Mouse (Mus musculus) lung, postnatal 4 days (tissue): ENCODE measurements around the gene Chmp6.

Experiments used
- DNase-seq, 2 experiments: peaks; one replicate each; pipeline ENCODE4 v3.0.0; 2021

Gene Chmp6

DNA sequence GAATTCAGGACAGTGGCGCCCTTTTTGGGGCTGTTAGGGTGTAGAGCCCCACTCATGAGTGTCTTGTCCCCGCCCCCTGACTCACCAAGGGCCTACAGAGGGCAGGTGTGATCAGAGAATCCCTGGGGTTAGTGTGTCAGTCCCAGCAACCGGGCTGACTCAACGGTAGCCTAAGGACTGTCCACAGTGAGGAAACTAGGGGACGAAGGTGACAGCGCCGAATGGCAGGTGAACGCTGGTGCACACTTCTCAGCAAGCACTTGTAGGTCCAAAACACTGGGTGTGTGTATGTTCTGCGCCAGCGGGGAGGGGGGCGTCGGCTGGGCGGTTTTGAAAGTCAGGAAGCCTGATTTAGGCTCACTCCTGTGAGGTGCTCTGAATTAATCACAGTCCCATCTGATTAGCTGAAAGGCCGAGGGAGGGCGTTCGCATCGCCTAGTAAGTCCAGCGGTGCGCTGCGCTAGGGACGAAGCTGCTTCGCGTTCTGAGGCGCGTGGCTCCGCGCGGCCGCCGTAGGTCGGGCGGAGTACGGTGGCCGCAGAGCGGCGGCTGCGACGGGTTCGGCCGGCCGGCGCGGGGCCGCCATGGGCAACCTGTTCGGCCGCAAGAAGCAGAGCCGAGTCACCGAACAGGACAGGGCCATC, at the start of gene Chmp6:
Gene Chmp6 (plus strand): TSS at position 151 of the 644 bp plus-strand sequence.
- peak; percentile 93 to 95 for DNase-seq

DNA sequence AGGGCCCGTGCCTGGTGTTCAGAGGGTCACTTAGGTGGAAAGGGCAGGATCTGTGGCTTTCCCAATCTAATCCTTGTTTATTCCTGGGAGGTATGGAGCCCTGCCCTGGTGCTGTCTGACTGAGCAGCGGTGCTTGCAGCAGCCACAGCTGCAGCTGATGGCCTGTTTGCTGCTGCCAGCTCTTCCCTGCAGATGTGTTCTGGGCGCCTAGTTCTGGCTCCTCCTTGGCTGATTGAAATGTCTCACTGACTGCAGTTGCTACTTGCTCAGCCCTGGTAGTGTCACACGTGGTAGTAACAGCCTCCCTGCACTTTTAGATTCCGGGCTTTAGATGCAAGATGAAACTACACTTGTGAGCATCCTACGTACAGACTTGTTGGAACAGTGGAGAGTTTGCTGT, 46.4 kb upstream of the Chmp6 start:
- no peak for DNase-seq

DNA sequence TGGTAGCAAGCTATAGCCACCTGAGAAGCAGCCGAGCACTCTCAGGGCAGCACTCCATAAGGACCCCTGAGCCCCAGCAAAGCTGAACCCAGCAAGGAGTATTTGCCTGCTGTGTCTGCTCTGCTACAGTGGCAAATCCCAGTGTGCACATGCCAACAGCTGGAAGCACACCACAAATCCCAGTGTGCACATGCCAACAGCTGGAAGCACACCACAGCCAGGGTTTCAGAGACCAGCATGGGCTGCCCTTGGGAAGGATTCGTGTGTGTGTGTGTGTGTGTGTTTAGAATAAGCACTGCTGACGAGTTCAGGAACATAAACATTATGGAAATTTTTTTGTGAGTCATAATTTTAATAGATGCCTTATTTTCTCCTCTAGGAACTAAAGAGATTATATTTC, 45.1 kb upstream of the Chmp6 start:
- peak in 1 of 2 experiments; percentile 44 for DNase-seq

DNA sequence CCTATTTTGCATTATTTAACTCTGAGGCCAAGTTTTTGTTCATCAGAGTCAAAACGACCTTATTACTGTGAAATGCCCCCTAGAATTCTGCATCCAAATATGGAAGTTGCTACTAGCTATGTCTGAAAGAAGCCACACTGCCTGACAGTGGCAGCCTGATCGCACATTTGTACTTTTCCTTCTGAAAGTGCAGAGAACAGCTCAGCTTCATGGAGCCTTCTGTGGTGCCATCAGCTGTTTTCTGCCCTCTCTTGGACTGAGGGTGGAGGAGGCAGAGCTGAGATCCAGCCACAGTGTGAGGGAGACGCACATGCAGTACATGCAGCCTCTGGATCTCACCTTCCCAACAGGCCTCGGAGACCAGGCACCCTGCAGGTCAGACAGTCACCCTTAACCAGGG, 44.7 kb upstream of the Chmp6 start:
- DNase-seq = no peak

DNA sequence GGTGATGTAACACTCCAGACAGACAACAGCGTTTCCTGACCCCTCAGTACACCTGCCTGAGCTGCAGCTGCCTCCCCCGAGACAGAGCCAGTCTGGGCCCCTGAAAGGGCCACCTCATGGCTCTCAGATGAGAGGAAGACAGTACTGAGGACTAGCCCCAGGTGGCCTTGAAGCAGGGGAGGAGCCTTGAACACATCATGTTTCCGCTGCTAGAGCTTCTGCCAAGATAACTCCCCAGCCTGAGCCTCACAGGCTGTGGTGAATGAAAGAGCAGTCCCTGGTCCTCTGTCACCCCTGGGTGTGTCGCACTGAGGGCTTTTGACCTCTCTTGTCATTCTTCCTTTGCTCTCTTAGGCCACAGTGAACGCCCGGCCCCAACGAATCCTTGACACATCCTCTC, 42.1 kb upstream of the Chmp6 start:
- no peak for DNase-seq

DNA sequence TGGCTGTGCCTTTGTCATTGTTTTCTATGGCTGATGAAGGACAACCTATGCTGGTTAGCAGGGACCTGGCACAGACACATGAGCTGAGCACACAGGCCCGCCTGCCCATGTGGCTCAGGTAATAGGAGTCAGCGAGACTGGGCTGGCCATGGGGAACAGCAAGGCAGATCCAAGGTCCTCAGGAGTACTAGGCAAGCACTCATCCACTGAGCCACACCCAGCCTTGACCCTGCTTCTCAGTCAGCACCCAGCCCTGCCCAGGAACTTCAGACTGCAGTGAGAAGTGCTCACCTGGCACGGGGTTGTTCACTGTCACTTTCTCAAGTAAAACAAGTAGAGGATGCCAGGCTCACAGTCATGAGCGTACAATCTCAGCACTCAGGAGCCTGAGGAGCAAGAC, 39.6 kb upstream of the Chmp6 start:
- DNase-seq = no peak

DNA sequence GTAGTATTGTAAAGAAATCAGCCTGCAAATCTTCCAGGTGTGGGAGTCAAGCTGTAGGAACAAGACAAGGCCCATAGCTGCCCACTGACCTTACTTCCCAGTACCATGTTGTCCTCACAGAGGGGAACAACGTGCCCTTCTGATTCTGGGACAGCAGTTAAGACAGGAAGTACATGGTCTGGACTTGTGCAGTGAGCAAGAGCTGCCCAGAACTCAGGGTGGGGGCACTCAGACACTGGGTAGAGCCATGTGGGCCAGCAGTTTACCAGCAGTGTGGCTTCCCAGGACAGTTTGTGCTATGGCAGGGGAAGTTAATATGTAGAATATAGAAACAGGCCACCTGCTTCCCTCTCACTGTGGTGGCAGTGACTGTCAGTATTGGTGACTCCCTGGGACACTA, 38.4 kb upstream of the Chmp6 start:
- no peak for DNase-seq

DNA sequence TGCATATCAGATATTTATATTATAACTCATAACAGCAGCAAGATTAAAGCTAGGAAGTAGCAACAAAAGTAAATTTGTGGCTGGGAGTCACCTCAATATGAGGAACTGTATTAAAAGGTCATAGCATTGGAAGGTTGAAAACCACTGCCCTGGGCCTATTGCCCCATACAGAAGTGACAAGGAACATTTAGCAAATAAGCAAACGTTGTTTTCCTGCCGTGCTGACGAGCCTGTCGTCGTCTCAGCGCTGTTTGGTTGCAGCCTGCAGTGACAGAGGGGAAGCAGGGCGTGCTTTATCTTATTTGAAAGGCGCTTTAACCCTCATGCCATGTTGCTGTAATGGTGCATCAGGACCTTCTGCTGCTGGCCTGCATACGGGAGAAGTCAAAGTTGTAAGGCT, 37.6 kb upstream of the Chmp6 start:
- DNase-seq = peak in 1 of 2 experiments; percentile 19

DNA sequence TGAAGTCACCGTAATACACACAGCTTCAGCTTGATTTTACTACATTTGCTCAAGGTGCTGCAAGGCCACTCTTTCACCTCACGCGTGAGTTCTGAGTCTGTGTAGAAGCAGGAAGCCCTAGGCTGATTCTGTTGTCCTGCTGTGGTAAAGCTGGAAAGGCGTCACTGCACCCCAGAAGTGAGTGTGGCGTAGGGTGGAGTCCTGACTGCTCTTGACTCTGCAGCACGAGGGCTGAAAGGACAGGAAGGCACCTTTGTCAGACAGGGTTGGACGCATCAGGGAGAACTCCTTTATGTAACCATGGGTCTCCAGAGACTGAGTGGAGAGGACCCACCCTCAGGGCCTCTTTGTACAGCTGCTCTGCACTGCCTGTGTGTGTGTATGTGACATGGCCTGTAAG, 36.1 kb upstream of the Chmp6 start:
- DNase-seq = no peak

DNA sequence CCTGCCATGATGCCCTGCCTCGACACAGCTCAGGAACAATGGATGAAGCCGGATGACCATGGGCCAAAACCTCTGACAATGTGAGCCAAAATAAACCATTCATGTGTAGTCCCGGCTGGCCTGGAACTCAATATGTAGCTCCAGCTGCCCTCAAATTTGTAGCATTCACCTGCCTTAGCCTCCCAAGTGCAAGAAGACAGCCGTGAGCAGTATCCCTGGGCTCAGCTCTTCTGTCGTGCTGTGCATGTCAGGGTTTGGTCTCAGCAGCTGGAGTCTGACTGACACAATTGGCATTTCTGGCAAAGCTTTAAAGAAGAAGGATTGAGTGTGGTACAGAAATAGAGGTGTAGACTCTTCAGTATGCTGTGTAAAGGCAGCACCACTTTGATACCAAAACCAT, 33.7 kb upstream of the Chmp6 start:
- no peak for DNase-seq

DNA sequence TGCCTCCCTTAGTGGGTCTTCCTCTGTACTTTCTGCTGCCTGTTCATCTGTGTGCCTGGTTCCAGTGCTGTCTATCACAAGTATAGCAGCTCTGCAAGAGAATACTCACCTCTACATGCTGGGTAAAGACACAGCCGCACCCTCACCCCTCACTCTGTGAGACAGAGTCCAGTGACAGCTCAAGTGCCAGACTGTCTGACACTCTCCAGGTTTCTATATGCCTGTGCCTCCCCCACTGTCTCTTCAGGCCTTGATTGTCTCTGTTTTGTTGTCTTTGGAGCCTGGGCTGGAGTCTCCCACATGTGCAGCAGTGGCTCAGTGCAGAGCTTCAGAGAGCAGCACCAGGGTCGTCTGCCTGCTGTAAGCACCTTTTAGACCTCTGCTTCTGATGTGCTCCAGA, 29.6 kb upstream of the Chmp6 start:
- no peak for DNase-seq

DNA sequence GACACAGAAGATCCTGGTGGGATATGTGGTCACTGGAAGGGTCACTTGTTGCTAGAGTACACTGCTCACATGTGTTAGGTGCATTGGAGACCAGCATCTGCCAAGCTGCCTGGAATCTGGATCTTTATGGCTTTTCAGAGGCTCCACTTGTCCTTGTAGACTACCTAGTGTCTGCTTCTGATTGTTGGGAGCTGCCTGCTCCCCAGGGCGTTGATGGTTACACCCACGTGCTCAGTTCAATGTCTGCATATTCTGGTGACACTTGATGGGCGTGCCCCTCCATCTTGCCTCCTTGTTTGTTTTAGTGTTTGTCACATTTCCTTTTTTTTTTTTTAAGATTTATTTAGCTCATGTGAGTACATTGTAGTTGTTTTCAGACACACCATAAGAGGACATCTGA, 23.3 kb upstream of the Chmp6 start:
- DNase-seq = no peak

DNA sequence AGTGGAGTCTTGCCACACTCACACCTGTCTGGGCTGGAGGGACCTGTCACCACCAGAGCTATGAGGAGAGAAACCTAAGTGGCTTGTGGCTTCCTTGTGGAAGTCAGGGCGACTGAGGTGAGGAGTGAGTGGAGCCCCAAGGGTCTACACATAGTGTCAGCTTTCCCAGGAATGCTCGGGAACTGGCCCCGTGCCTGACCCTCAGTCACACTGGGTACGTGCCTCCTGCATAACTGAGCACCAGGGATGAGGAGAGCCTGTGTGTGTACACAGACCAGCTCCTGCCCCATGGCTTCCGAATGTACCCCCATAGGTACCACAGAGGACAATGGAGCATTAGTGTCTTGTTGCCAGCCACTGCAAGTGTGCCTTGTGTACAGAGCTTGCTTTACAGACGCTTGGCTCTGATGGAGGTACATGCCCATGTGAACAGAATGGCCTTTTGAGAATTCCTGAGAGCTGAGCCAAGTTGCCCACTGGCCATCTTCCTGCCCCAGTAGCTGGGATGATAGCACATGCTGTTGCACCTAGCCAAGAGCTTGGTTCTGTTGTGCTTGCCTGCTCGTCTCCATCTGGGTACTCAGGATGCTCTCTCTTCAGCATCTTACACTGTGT, 21.5 kb upstream of the Chmp6 start:
- no peak for DNase-seq

DNA sequence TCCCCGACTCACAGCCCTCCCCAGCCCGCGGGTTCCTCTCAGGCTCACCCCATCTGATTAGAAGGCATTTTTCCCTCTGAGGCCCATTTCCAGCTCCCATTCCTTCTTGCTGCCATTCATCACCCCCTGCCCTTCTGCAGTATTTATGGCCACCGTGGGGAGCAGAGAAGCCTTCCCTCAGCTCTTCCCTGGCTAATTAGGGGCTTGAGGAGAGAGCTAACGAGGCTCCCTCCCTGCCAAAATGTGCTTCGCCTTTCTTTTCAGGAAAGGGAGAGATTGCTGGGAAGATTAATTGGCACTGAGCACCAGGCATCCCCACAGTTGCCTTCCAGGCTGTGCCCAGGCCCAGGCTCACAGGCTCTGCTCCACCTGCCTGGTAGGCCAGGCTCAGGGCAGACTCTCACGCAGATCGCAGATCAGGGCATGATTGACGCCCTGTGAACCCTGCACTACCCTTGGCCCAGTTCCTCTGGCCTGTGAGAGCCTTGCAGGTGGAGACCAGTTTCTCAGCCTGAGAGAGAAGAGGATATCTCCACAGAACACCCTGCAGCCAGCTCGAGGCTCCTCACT, 19.5 kb upstream of the Chmp6 start:
- DNase-seq = no peak

DNA sequence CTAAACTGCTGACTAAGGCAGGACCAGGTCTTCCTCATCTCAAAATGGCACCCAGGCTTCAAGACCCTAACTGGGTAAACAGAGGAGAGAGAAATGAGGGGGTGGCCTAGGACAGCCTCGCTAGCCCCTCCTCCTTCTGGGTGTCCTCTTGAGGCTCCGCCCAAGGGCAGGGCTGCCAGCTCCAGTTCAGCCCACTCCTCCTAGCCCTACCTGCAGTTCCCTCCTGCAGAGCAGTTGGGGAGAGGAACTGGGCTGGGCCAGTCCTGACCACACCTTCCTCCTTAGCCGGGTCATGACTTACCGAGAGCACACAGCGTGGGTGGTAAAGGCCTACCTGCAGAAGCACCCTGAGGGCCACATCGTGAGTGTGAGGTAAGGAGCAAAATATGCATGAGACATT, 18.6 kb upstream of the Chmp6 start:
- DNase-seq = peak in 1 of 2 experiments; percentile 45

DNA sequence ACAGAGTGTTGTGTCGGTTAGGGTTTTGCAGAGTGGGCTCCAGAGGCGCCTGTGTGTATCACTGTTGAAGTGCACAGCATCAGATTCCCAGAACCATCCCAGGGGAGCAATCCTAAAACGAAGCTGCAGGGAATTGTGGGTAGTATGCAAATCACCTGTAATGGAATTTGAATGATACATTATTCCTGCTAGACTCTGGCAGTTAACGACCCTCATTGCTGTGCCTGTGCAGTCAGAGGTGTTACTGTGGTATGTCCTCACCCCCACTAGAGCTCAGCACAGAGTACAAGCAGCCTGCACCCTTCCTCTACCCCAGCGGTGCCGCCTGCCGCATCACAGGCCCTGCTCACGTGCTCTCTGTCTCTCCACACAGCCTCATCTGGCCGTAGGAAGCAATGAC, 16.2 kb upstream of the Chmp6 start:
- no peak for DNase-seq

DNA sequence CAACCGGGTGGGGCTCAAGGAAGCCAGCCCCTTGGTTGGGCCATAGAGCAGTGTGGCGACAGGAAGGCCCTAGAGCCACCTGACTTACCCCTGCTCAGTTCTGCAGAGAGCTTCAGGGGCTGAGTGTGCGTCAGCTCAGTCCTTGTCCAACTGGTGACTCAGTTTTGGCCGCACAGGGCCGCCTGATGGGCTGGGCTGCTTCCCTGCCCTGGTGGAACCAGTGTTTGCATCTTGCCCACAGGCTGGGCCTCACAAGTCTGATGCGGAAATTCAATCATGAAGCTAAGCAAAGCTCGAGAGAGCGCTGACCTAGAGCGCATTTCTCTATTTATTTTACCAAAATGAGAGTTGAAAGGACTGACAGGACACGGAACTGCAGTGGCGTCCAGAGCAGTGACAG, 14.3 kb upstream of the Chmp6 start:
- DNase-seq = no peak

DNA sequence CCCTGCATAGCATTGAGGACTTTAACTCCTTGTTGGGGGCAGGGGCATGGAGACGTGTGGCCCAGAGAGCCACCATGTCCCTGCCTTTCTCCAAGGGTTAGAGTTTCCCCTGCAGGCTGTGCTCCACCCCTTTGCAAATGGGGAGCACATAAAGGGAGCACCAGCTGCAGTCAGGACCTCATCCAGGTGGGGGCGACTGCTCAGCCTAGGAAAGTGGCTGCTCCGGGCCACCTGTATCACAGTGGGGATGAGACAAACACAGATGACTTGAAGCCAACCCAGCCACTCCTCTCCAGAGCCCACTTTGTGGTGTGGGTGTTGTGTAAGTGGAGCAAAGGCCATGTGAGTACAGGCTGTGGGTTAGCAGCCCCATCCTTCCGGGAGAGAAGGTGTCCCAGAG, 12.1 kb upstream of the Chmp6 start:
- no peak for DNase-seq

DNA sequence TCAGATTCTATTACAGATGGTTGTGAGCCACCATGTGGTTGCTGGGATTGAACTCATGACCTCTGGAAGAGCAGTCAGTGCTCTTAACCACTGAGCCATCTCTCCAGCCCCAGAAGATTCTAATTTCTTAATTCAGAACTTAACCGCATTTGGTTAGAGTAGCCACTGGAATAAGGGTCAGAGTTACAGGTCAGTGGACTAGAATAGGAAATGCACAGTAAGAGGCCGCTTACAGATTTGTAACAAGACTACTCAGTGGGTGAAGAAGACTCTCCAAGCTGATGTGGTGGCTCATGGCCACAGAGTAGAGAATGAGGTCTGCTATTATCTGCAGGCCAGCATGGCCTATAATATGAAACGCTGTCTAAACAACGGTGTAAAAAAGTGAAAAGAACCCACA, 10.3 kb upstream of the Chmp6 start:
- DNase-seq = no peak

DNA sequence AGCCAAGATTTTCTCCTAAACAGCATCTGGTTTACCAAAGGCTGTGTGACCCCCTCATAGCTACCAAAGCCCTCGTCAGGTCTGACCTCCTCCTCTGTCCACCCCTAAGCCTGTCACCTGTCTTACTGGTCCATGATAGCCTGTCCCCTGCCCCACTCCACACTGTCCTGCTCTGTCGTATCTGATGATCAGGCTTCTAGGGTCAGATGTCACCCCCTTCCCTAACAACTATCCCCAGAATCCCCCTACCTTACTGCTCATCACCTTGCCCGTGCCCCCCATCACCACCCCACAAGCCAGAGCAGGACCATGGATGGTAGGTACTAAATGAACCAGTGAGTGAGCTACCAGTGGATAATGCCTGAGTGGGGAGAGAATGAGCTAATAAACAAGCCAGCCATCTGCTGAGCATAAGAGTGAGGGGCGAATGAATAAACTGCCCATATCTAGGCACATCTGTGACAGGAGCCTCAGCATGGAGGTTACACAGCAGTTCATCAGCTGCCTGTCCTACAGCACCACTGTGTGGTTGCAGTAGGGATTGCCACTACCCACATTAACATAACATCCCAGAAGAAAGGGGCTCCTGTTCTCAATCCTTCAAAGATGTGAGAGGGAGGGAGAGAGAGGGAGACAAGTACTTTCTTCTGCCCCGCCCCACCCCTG, 8.5 kb upstream of the Chmp6 start:
- peak in 1 of 2 experiments; percentile 77 for DNase-seq

DNA sequence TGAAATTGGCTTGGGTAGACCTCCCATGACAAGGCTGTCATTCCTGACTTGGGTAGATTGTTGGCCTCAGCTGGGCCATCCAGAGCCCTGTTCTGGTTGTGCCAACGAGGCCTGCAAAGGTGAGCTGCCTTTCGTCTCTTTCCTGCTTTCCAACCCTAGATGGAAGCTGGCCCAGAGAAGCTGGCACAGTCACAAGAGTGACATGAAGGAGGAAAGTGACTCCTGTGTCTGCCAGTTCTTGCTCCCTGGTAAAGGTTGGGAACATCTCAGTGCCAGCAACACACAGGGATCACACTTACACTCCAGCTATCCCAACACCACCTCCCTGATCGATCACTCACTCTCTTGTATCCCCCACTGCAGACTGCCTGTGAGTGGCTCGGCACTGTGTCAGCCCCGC, 7.4 kb upstream of the Chmp6 start:
- DNase-seq = no peak

DNA sequence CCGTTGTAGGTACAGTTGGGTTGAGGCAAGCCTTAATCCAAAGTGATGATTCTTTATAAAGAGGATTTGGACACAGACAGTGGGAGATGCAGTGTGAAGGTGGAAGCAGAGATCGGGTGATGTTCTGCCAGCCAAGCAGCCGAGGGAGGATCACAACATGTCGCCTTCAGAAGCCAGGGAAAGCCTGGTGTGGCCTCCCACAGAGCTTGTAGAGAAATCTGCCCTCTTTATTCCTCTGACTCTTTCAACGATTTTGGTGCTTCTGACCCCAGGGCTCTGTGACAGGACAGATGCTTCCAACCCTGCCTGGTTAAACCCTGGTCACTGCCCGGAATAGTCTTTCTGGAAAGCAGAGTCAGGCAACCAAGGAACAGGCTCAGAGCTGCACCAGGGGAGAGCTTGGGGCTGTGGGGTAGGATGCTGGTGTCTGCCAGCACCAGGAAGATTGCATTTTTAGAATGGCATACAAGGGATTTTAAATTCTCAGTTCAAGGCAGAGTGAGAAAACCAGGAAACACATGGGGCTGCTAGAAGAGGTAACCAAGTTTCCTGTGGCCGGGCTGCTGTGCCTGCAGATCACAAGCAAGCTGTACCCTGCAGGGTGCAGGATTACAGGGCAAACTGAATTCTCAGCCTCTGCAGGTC, 6.1 kb upstream of the Chmp6 start:
- no peak for DNase-seq

DNA sequence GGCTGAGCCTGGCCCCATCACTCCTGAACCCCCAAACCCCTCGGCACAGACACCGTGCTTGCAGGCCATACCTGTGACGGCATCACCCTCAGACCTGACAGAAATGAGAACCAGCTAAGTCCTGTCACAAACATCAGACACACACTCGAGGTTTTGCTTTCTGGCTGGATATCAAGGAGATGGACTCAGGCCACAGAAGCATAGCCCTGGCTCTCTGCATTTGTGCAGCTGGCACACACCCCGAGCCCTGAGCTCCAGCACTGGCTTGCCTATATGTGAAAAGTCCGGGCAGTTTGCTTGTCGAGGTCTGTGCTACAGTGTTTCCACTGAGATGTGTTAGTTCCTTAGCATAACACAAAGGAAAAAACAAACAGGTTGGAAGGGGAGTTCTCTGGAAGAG, 5.5 kb upstream of the Chmp6 start:
- DNase-seq = no peak

DNA sequence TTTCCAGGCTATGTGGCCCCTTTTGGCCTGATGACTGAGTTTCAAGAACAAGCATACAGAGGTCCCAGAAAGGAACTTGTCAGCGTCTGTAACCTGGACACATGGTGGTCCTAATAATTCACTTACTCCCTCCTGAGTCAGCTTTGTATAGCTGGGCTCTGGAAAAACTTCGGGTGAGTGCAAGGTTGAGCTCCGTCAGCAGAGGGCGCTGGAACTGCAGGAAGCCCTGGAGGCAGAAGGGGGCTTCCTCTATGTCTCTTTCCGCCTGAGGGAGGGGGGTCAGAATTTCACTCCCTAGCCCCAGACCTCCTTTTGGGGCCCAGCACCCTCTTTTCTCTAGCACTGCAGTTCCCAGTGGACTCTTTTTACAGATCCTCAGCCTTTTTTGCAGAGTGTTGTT, 3.8 kb upstream of the Chmp6 start:
- DNase-seq = peak; percentile 70 to 83
